Mouse (Mus musculus): ENCODE results near the gene Cfhr1. TPM values are rescaled to one million over a fixed set of nuclear protein-coding genes. Genes with fewer than 3 reads are reported as not detected.

Gene Cfhr1
- not detected in 2 replicates for polyA plus RNA-seq (2016; fragmentation: Nextera tagmentation; extraction: Ambion mirVana)

DNA sequence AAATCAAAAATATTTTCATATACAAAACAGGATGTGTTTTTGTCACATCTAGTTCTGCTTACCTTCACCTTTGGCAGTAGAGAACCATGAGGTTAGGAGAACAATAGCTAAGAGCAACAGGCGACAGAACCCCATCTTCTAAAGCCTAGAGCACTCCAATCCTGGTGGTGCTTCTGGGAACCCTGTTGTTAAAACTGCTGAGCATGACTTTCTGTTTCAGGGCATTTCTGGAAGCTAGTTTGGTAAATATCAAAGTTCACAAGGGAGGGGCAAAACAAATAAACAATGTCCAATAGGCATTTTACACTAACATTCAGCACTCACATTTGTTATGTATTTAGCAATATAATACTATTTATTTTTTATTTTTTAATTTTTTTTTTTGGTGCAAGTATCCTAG is at the start of gene Cfhr1:
TSS of gene Cfhr1 (minus strand) at position 249 of the 400 bp plus-strand sequence.
- Histone ChIP-seq H3K27me3 (ENCODE audit: low read depth, poor library complexity, severe bottlenecking) (no peaks in the 10 kb centered on the region), H3K36me3 (no peaks in the 10 kb centered on the region), H3K4me3 (no peak within 1 kb of the TSS), H3K9me3 (replicated peaks) (no peaks in the 10 kb centered on the region), H3K4me1 (no peaks in the 10 kb centered on the region), H3K27ac (no peak within 1 kb of the TSS)
- DNase-seq (ENCODE audit: low spot score): no peak
- WGBS: 76% methylated on average over 1 of the region's 1 CpGs

DNA sequence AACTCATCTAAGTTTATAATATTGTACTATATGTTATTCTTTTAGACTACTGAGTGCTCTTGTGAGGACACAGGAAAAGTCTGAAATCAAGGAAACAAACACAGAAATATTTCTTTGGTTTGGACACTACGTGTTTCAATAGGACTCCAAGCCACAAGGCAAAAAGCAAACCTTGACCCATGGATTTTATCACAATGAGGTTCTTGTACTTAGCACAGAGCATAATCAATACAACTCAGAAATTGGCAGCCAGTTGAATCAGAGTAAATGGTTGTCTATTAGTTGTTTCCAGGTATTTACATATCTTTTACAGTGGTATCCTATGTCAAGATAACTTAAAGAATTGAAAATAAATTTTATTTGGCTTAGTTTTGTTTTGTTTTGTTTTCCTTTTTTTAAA is 8.8 kb downstream of the Cfhr1 start:
- no peaks in the 10 kb centered on the region for H3K36me3 ChIP-seq
- no peaks in the 10 kb centered on the region for H3K4me1 ChIP-seq
- no peak overlapping the region for H3K27ac ChIP-seq
- no peaks in the 10 kb centered on the region for H3K27me3 ChIP-seq (ENCODE audit: low read depth, poor library complexity, severe bottlenecking)
- H3K9me3 ChIP-seq (replicated peaks): no peaks in the 10 kb centered on the region
- no peak overlapping the region for H3K4me3 ChIP-seq
- WGBS: 85% methylated on average over 1 of the region's 1 CpGs
- DNase-seq (ENCODE audit: low spot score): no peak

DNA sequence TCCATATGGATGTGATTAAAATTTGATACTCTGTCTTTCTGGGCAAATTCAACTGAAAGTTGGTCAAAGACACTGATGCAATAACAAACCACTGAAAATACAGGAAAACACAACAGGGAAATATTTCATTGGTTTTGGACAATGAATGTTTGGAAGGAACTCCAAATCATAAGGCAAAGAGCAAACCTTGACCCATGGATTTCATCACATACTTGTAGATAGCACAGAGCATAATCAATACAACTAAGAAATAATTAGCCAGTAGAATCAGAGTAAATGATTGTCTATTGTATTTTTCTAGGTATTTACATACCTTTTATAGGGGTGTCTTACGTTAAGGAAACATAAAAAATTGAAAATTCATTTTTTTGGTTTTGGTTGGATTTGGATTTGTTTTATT is 11.5 kb downstream of the Cfhr1 start:
- Histone ChIP-seq H3K27me3 (ENCODE audit: low read depth, poor library complexity, severe bottlenecking) (no peaks in the 10 kb centered on the region), H3K9me3 (replicated peaks) (no peaks in the 10 kb centered on the region), H3K36me3 (no peaks in the 10 kb centered on the region), H3K4me1 (no peaks in the 10 kb centered on the region), H3K4me3 (no peak overlapping the region), H3K27ac (no peak overlapping the region)
- 88% methylated on average over 1 of the region's 1 CpGs for WGBS
- DNase-seq (ENCODE audit: low spot score): no peak

DNA sequence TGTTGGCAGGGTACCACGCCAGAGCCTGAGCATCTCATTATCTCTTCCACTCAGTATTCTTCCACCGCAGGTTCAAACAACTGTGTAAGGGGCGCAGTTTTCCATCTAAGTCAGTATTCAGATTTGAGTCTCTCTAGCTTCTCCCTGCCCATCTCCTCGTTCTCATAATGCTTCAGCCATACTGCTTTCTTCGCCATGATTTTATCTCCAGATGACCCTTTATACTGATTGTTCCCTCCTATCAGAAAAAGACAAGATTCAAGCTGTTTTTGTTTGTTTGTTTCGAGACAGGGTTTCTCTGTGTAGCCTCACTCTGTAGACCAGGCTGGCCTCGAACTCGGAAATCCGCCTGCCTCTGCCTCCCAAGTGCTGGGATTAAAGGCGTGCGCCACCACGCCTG is 45.5 kb downstream of the Cfhr1 start:
- WGBS: 94% methylated on average over 12 of the region's 12 CpGs
- Histone ChIP-seq H3K9me3 (replicated peaks) (no peaks in the 10 kb centered on the region), H3K4me3 (no peak overlapping the region), H3K27me3 (ENCODE audit: low read depth, poor library complexity, severe bottlenecking) (no peaks in the 10 kb centered on the region), H3K36me3 (no peaks in the 10 kb centered on the region), H3K27ac (no peak overlapping the region), H3K4me1 (no peaks in the 10 kb centered on the region)
- no peak for DNase-seq (ENCODE audit: low spot score)

DNA sequence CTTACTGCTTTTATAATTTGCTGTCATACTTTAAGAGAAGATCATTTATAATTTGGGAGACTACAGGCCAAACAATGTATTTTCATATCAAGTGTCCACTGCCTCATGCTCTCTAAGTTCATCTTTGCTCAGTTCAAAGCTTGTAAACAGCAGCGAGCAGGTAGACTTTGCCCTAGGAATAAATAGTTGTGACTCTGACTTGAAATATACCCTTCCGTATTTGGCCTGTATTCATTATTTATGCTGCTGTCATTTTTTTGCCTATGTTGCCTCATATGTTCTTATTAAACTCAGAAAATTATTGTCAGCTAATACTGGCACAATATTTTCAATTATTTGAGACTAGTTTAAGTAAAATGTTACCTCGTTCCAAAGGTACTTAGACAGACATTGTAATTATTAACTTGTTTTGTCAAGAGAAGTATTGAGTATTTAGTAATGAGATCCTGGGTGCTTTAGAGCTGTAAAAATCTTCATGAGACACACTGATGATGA is 58.8 kb downstream of the Cfhr1 start, which contains the start of gene F13b:
TSS of gene F13b (plus strand) at position 445 of the 495 bp plus-strand sequence.
- Histone ChIP-seq H3K4me3 (no peak within 1 kb of the TSS), H3K27me3 (ENCODE audit: low read depth, poor library complexity, severe bottlenecking) (no peaks in the 10 kb centered on the region), H3K4me1 (no peaks in the 10 kb centered on the region), H3K9me3 (replicated peaks) (no peaks in the 10 kb centered on the region), H3K27ac (no peak within 1 kb of the TSS), H3K36me3 (no peaks in the 10 kb centered on the region)
- no peak for DNase-seq (ENCODE audit: low spot score)
- WGBS: 93% methylated on average over 3 of the region's 3 CpGs

DNA sequence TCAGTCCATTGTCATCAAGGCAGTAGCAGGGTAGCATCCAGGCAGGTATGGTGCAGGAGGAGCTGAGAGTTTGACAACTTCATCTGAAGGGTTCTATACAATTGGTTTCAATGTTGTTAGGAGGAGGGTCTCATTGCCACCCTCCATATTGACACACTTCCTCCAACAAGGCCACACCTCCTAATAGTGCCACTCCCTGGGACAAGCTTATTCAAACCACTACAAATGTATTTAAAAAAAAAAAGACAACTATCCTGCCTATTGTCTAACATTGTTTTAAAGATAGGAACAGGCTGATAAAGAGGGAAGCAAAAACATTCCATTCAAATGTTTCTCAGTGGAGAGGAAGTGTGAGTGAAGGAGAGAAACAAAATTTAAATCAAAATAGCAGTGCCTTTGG is 60.3 kb downstream of the Cfhr1 start:
- H3K27ac ChIP-seq: no peak overlapping the region

More for the DNA sequence above, 60.3 kb downstream of the Cfhr1 start:
- H3K4me1 ChIP-seq: no peaks in the 10 kb centered on the region
- no peaks in the 10 kb centered on the region for H3K27me3 ChIP-seq (ENCODE audit: low read depth, poor library complexity, severe bottlenecking)
- H3K9me3 ChIP-seq (replicated peaks): no peaks in the 10 kb centered on the region
- no peak for DNase-seq (ENCODE audit: low spot score)
- H3K4me3 ChIP-seq: no peak overlapping the region
- H3K36me3 ChIP-seq: peaks cover 9% of the 10 kb centered on the region

Other genes with a start within 250 kb of the Cfhr1 start
- gene Crb1, start 183.2 kb downstream of the Cfhr1 start, polyA plus RNA-seq (2016; fragmentation: Nextera tagmentation; extraction: Ambion mirVana): 0.44 and 0.46 TPM in 2 replicates
- gene Zbtb41, start 138.0 kb downstream of the Cfhr1 start, polyA plus RNA-seq (2016; fragmentation: Nextera tagmentation; extraction: Ambion mirVana): 8.4 and 11.1 TPM in 2 replicates
- gene Aspm, start 105.5 kb downstream of the Cfhr1 start, polyA plus RNA-seq (2016; fragmentation: Nextera tagmentation; extraction: Ambion mirVana): 19.0 and 22.3 TPM in 2 replicates
- not detected in 2 replicates for gene F13b, start 58.6 kb downstream of the Cfhr1 start, polyA plus RNA-seq (2016; fragmentation: Nextera tagmentation; extraction: Ambion mirVana)
- not detected in 2 replicates for gene Gm4788, start 221.0 kb upstream of the Cfhr1 start, polyA plus RNA-seq (2016; fragmentation: Nextera tagmentation; extraction: Ambion mirVana)

All from limb, embryonic 10.5 days (tissue).